Mouse (Mus musculus) inflammation-experienced regulatory T-cells, adult 6 months (primary cell): Measurements from ENCODE around the gene Fbxl13. TPM values are rescaled to one million over a fixed set of nuclear protein-coding genes. Genes with fewer than 3 reads are reported as not detected.

Experiments used
- ATAC-seq: one replicate; pipeline ENCODE4 v1.8.0; 2017
- polyA plus RNA-seq, 3 experiments: library from polyadenylated mRNA; unstranded; fragments of 100-300 nt; shearing (Covaris generic); gene quantifications; one replicate each; pipeline ENCODE4 v1.2.1; 2017

Gene Fbxl13
- polyA plus RNA-seq, result under 1 TPM in 1 of 3 experiments, not detected in 2; 0.31 TPM

DNA sequence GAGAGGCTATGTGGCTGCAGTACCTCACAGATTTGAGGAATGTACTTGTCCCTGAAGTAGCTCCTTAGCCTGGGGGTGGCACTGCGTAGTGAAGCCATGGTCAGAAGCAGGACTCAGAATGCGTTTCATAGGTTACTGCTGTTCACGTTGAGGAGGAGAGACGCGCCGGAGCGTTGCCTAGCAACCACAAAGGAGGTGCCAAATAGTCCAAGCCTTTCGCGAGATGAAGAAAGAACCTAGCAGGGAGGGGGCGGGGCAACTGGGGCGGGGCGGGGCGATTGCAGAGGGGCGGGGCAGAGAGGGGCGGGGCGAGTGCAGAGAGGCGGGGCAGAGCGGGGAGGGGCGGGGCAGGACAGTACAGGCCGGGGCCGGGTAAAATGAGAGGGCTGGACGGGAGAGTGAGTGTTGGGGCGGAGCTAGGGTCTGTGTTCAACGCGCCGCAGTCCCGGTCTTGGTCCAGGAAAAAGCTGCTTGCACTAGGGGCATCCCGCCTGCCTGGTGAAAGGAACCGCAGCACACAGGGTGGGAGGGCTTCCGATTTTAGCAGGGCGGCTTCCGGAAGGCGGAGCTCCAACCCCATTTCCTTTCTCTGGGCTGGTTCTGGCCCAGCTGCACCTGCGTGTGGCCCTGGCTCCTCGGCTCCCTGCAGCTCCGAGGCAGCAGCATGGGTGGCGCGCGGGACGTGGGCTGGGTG, at the start of gene Fbxl13, which contains the start of gene Armc10:
Fbxl13 (minus strand) TSS at position 196 of the 694 bp plus-strand sequence.
Armc10 (plus strand) TSS at position 375 of the 694 bp plus-strand sequence.
- ATAC-seq, result peak; percentile 94

GRCm38 (mm10) chr5:21694854-21695490, 49.5 kb upstream of the Fbxl13 start:
- no peak for ATAC-seq

DNA sequence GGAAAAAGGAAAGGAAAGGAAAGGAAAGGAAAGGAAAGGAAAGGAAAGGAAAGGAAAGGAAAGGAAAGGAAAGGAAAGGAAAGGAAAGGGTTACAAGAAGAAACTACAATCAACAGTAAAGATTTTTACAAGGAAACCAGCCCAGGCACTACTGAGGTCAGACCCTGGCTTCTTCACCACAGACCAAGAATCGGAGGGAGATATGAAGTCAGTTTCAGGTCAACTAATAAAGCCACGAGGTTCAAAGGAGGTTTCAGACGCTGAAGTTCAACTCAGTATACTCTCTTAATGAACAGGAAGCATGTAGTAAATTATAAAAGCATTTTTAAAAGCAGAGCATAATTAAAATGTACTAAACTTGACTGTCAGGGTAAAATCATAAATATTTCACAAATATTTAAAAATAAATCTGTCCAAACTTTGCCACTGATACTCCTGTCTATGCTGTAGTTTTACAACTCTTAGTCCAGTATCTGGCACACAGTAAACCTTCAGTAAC, 48.0 kb upstream of the Fbxl13 start:
- ATAC-seq, result no peak

GRCm38 (mm10) chr5:21692230-21692629, 46.8 kb upstream of the Fbxl13 start:
- no peak for ATAC-seq

GRCm38 (mm10) chr5:21687042-21687441, 41.6 kb upstream of the Fbxl13 start:
- no peak for ATAC-seq

GRCm38 (mm10) chr5:21685001-21685400, 39.6 kb upstream of the Fbxl13 start:
- ATAC-seq, result no peak

DNA sequence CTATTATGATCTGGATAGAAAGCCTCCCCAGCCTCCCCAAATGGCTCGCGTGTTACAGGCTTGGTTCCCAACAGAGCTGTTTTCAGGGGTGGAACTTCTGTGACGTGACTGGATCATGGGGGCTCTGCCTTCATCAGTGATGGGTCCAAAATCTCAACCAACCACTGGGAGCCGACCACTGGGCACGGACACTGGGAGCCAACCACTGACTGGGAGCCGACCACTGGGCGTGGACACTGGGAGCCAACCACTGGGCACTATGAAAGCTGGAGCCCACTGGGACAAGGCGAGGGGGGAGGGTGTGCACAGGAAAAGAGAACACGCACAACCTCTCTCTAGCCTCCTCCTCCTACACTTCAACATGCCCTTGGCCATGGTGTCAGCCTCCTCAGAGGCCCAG, 38.4 kb upstream of the Fbxl13 start:
- ATAC-seq, result no peak

GRCm38 (mm10) chr5:21680940-21681339, 35.5 kb upstream of the Fbxl13 start:
- ATAC-seq, result no peak

GRCm38 (mm10) chr5:21680029-21680428, 34.6 kb upstream of the Fbxl13 start:
- no peak for ATAC-seq

- ATAC-seq, result no peak
Observed at GRCm38 (mm10) chr5:21678363-21678762, 32.9 kb upstream of the Fbxl13 start.

- no peak for ATAC-seq
Observed at GRCm38 (mm10) chr5:21677939-21678338, 32.5 kb upstream of the Fbxl13 start.

- ATAC-seq, result no peak
Observed at GRCm38 (mm10) chr5:21675494-21675893, 30.1 kb upstream of the Fbxl13 start.

- ATAC-seq, result no peak
Observed at GRCm38 (mm10) chr5:21675019-21675418, 29.6 kb upstream of the Fbxl13 start.

DNA sequence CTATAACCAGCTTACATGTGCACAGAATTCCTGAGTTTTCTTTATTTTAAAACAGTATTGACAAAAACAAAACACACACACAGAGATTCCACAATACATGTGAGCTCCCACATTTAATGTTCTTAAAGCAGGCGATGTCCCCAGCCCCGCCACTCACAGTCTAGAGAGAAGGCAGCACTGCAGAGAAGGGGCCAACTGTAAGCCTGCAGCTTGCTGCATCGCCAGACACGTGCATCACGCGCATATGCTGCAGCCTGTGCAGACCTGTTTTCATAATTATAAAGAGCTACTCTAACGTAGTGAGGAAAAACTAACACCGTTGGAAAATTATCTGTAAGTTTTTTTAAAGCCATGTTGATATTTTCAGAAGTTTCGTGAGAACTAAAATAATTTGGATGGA, 28.3 kb upstream of the Fbxl13 start:
- ATAC-seq, result no peak

- peak; percentile 92 for ATAC-seq
Observed at GRCm38 (mm10) chr5:21672812-21673635, 27.6 kb upstream of the Fbxl13 start.

DNA sequence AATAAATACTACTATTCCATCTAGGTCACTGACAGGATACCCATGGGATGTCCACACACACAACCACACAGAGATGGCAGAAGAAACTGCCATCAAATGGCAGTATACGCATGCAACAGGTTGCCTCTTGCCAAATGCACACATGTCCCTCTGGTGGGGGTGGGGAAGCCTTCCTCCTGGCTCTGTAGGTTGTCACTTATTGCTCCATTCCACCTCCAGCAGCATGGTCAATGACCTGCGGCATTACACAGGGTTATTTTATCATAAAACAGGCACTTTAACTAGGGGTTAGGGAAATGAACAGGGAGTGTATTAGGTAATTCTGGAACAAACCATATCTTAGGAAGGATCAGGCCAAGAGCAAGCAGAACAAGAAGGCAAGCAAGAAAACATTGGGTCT, 23.9 kb upstream of the Fbxl13 start:
- no peak for ATAC-seq

GRCm38 (mm10) chr5:21667191-21668137, 22.0 kb upstream of the Fbxl13 start:
- no peak for ATAC-seq

DNA sequence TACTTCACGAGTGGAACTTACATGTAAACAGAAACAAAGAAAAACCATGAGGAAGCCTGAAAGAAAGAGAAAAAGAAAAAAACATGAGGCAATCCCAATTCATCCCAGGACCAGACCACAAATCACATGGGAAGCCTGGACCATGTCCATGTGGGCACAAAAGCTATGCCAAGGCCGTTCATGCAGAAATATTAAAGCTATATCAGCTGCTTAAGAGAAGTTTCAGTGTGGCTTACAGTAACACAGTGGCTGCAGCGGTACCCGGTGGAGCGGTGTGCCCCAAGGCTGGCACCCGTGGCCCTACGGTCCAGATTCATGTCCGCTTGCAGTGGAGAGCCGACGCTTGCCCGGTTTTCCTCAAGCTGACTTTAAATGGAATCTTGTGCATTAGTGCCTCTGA, 17.6 kb upstream of the Fbxl13 start:
- ATAC-seq, result no peak

- no peak for ATAC-seq
Observed at GRCm38 (mm10) chr5:21660850-21661249, 15.4 kb upstream of the Fbxl13 start.

DNA sequence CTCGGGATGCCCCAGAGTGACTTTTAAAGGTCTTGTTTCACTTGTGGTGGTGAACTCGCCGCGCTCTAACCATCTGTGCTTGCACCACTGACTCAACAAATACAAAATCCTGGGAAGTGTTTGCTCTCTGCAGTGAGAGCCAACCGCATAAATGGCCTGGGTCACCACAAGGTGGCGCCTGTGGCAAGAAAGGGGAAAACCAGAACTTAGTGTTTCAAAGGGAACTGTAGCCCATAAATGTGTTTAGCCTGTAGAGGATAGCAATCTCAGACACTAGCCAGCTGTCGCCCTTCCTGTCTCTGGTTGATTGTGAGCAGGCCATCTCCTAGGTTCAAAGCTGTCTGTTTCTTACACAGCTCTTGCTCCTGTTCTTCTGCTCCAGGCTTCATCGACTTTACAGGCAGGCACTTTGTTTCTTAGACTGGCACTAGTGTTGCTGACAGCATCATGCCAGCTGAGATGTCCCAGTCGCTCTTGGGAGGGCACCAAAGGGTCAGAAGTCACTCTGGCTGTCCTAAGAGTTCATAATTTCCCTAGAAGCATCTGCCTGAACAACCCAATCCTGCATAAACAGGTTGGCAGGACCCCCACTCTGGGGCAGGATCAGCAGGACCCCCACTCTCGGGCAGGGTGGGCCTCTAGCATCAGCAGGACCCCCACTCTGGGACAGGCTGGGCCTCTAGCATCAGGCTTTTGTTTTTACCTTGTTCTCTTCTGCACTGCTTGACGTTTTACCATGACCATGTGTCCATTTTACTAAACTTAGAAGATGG, 13.4 kb upstream of the Fbxl13 start:
- ATAC-seq, result peak; percentile 89

GRCm38 (mm10) chr5:21658038-21658437, 12.6 kb upstream of the Fbxl13 start:
- ATAC-seq, result no peak
